Mouse (Mus musculus) brain, embryonic 14.5 days (tissue): Measurements from ENCODE around the gene Ppm1g.

Experiments used
- CTCF ChIP-seq: fragments of 200-500 bp; IDR thresholded peaks from 2 replicates; pipeline ENCODE4 v1.5.1; 2012; ENCODE audit warnings: inconsistent platforms, mild to moderate bottlenecking, moderate library complexity, borderline replicate concordance; ENCODE audit not compliant: insufficient read depth, insufficient read length; ENCODE audit errors: extremely low read depth
- POLR2A ChIP-seq: fragments of 200-500 bp; IDR thresholded peaks from 2 replicates; pipeline ENCODE4 v1.6.1; 2012; ENCODE audit warnings: mild to moderate bottlenecking, inconsistent platforms, borderline replicate concordance; ENCODE audit not compliant: poor library complexity, insufficient read depth, insufficient read length, severe bottlenecking; ENCODE audit errors: extremely low read depth

DNA sequence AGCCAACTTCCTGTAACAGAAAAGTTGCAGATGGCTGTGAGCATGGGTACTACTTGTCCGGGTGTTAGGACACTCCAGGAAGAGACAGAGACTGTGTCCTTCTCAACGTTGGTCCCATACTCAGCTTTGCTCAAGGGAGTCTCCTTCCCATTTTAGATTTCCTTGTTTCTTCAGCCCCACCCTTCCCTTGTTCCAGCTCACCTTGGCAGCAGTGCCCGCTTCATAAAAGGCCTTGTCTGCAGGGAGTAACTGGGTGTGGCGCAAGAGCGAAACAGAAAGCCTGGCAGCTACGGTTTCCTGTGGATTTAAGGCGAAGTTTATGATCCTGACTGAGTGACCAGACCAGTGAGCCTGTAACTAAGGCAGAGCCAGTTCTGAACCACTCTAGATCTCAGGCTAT, 34.0 kb upstream of the Ppm1g start:
- TF ChIP-seq POLR2A, result no peak
- TF ChIP-seq CTCF, result no peak
